Mouse (Mus musculus) frontal cortex, postnatal 36 days (tissue): ENCODE data around the gene Slc6a20b.
"Not testable (repeated sequence)": the region's sequence is repeated elsewhere in the genome, so short reads cannot be mapped to it uniquely, and the experiment has no call there.

Experiments used
- DNase-seq, 2 experiments: peaks; one replicate each; pipeline ENCODE4 v3.0.0; 2022; ENCODE audit warnings: low spot score in 2 of 2

Gene Slc6a20b

GRCm38 (mm10) chr9:123632281-123632680 is at the start of gene Slc6a20b:
Gene Slc6a20b (minus strand): TSS chr9:123632565.
- DNase-seq = no peak

GRCm38 (mm10) chr9:123679198-123679597 is 46.8 kb upstream of the Slc6a20b start:
- no peak for DNase-seq

- DNase-seq = no peak
Observed at GRCm38 (mm10) chr9:123678327-123679105, 46.2 kb upstream of the Slc6a20b start, which contains the start of the genes Ccr9 and Slc6a20a. Gene Ccr9 (plus strand): TSS chr9:123678439. Gene Slc6a20a (minus strand): TSS chr9:123678885.

- peak; percentile 31 to 40 for DNase-seq
Observed at GRCm38 (mm10) chr9:123665645-123666044, 33.3 kb upstream of the Slc6a20b start.

GRCm38 (mm10) chr9:123659986-123660676 is 27.8 kb upstream of the Slc6a20b start:
- DNase-seq = not testable (repeated sequence)

- DNase-seq = no peak
Observed at GRCm38 (mm10) chr9:123658981-123659380, 26.6 kb upstream of the Slc6a20b start.

GRCm38 (mm10) chr9:123657457-123657856 is 25.1 kb upstream of the Slc6a20b start:
- DNase-seq = no peak

- no peak for DNase-seq
Observed at GRCm38 (mm10) chr9:123651369-123651768, 19.0 kb upstream of the Slc6a20b start.

GRCm38 (mm10) chr9:123649785-123650511 is 17.6 kb upstream of the Slc6a20b start:
- DNase-seq = no peak

GRCm38 (mm10) chr9:123640106-123640505 is 7.7 kb upstream of the Slc6a20b start:
- DNase-seq = no peak

GRCm38 (mm10) chr9:123638668-123639089 is 6.3 kb upstream of the Slc6a20b start:
- DNase-seq = peak; percentile 17 to 53

- no peak for DNase-seq
Observed at GRCm38 (mm10) chr9:123638231-123638630, 5.9 kb upstream of the Slc6a20b start.

GRCm38 (mm10) chr9:123636771-123637170 is 4.4 kb upstream of the Slc6a20b start:
- DNase-seq = no peak

- no peak for DNase-seq
Observed at GRCm38 (mm10) chr9:123632993-123633392, 628 bp upstream of the Slc6a20b start.

- DNase-seq = no peak
Observed at GRCm38 (mm10) chr9:123631666-123632065, 699 bp downstream of the Slc6a20b start.

GRCm38 (mm10) chr9:123625821-123626220 is 6.5 kb downstream of the Slc6a20b start:
- DNase-seq = no peak

GRCm38 (mm10) chr9:123624741-123625140 is 7.6 kb downstream of the Slc6a20b start:
- no peak for DNase-seq

GRCm38 (mm10) chr9:123620311-123621098 is 11.9 kb downstream of the Slc6a20b start:
- DNase-seq = no peak

- DNase-seq = no peak
Observed at GRCm38 (mm10) chr9:123601529-123601928, 30.8 kb downstream of the Slc6a20b start.

GRCm38 (mm10) chr9:123597376-123597775 is 35.0 kb downstream of the Slc6a20b start:
- no peak for DNase-seq

GRCm38 (mm10) chr9:123596910-123597309 is 35.5 kb downstream of the Slc6a20b start:
- no peak for DNase-seq
